Mouse (Mus musculus): ENCODE measurements around the gene Hoga1.
A peak's percentile ranks its signal among the peaks of the same experiment; 100 is the strongest.

Hoga1 gene

DNA sequence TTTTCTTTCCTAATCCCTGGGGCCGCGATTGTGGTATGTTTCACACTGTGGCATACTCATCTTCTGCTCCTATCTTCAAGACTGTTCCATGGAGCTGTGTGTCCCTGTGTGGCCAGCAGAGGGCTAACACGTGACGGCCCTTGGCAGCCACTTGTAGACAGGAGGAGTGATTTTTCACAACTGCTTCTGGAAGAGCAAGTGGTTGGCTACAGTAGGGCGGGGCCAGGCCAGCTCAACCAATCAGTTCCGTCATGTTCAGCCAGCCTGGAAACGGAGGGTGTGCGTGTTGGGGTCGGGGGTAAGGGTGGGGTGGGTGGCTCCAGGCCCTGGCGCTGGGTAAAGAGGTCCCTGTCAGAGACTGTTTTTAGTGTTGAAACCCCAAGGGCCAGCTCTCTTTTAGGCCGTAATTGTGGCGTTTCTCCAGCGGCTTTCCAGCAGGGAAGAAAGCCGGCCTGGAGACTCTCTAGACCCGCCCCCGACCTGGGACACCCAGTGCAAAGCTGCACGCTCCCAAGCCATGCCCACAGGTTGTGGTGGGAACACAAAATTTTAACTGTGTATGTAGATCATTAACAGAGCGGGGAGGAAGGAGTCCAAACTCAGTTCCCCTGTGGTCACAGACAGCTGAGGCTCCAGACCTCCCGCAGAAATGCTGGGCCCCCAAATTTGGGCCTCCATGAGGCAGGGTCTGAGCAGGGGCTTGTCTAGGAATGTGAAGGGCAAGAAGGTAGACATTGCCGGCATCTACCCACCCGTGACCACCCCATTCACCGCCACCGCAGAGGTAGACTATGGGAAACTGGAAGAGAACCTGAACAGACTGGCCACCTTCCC is at the start of gene Hoga1:
Hoga1 (plus strand) TSS at position 342 of the 834 bp plus-strand sequence.
- DNase-seq, result peak; percentile 94

DNA sequence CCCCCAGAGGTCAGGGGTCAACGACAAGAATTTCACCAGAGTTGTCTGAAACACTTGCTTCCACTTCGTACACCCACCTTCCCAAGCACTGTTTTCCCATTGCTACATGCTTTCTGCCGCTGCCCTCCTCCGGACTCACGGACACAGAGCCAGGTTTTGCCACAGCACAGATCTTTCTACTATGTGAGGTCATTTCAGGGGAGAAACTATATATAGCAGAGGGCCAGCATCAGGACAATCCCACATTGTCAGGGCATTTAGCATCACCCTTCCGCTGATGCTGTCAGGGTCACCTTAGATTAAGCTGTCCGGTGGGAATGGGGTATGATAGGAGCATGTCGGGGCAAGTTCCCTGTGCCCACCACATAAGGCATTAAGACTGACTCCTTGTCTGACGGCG is 48.3 kb upstream of the Hoga1 start:
- no peak for DNase-seq

DNA sequence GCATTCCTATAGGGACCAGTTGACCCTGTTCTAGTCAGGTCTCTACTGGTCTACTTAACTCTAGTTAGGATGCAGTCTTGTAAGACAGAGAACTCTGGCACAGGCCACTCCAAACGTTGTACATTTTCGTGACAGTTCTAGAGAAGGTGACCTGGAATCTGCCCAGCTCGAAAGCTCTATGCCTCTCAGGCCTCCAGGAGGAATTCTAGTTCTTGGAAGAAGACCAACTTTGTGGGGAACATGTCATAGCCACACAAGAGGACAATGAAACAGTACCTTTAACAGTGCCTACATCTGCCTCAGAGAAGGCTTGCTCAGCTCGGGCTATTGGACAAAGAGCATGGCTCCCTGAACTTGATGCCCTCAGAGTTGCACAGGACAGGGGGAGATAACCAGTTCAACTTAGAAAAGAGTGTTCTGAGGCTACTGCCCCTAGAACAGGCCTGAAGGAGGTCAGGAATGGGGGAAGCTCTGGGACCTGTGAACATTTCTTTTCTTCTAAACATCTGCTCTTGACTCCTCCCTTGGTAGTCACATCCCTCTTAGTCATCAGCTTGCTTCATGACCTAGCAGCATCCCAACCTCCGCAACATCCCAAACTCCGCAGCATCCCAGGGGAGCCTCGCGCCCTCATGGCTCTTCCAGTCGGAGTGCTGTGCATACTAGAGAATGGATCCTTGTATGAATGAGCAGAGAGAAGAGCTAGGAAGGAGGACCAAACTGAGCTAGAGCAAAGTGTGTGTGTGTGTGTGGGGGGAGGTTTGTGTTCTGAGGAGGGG is 46.5 kb upstream of the Hoga1 start:
- no peak for DNase-seq

DNA sequence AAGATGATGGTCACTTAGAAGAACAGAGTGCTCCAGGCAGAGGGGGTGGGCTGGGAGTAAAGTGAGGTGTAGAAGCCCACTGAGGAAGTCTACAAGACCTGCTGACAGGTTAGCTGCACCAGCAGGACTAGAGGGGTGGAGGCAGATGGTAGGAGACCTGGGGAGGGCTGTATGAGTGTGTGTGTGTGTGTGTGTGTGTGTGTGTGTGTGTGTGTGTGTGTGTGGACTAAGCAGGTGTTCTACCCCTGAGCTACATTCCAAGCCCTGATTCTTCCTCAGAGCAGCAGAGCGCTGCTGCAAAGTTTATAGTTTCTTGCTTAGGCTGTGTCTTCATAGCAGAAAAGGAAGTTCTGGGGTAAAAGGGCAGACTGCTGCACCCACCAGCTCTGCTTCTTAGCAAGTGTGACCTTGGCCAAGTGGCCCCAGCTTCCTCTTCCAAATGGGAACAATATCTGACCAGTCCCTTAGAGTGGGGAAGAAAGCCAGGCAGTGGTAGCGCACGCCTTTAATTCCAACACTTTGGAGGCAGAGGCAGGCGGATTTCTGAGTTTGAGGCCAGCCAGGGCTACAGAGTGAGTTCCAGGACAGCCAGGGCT is 45.6 kb upstream of the Hoga1 start:
- DNase-seq, result peak in 1 of 2 experiments; percentile 34

DNA sequence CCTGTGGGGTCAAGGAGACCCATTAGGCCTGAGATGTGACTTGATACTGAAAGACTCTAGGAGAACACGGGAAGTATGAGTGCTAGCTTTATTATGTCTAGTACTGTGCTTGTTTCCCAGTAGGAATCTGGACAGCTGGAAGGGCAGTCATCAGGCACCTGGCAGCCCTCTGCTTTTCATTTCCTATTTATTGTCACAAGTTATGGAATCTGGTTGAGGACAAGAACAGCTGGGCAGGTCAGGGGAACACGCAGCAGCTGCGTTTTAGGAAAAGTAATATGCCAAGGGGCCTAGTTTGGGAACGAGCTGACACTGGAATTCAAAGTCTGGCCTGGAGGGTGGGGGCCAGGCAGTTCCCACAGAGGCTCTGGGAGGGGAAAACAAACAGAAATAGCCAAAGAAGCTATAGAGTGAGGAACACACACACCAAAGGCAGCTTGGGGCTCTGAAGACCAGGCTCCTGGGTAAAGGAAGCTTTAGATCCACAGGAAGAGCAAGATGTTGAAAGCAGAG is 44.9 kb upstream of the Hoga1 start:
- no peak for DNase-seq

DNA sequence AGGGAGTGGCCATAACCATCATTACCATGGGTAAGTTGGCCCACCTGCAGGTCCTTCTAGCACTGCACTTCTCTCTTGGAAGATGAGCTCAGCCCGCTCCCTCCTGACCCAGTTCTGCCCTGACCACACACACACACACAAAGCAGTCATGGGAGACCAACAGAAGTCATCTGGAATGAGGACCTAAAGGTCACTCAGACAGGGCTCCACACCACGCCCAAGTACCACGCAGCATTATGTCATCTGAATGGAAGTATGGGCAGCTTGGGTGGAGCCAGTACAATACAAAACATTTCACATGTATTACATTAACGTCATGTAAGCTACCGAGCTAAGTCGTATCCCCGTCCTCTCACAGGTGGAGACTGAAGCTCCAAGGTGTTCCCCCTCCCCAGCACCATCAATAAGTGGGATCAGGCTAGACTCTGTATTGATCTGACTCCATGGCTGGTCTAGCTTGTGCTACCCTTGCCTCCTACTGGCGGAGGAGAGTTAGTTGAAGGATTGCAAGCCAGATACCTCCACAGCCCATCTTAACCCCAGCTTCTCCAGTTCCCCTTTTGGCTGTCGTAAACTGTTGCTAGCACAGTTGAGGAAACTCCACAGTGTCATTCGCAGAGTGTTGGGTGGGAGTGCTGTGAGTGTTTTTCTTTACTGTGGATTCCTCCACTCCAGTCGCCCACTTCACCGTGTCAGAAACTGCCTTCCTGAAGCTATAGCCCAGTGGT is 44.0 kb upstream of the Hoga1 start:
- DNase-seq, result no peak

DNA sequence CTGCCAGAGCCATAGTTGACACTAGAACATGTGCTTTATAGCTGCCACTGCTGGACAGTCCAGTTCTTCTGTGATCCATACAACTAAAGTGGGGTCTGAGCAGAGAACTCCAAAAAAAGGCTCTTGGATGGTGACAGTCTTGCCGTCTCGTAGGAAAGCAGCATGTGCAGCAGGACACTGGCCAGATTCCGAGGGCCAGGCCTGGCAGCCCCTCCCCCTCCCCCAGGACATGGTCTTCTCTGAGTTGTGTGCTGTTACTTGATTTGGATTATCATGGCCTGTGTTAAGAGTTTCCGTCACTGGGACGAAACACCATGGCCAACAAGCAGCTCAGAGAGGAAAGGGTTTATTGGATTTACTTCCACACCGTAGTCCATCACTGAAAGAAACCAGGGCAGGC is 41.2 kb upstream of the Hoga1 start:
- DNase-seq, result no peak

DNA sequence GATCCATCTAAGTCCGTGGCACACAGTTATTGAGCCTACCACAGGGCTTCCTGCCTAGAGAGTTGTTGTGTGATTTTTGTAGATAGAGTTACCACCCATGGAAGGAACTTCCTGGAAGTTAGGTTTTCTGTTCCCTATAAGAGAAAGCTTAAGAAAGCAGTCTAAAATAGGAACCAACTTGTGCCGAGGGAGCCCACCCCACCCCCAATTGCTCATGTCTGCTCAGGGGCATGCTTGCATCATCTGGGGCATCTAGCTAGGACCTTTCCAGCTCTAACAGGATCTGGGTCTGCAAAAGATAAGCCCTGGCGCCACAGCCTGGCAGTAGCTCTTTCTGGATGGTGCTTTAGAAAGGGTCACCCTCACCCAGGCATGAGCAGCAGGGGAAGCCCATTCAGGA is 39.8 kb upstream of the Hoga1 start:
- peak in 1 of 2 experiments; percentile 30 for DNase-seq

DNA sequence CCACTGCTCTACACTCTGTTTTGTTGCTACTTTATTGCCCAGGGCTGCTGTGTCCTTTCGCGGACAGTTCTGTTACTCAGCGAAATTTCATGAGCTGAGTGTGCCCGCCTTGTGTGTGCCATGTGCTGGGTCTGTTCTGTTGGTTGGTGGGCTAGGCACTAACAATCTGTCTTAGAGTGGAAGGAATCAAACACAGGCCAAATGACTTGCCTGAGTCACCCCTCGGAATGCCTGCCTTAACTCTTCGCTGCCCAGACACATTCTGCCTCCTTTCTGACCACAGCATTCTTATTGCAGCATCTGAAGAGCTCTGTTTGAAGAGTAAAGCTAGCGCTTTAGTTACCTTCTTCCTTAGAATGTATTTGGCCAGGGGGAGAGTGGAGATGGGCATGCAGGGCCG is 38.8 kb upstream of the Hoga1 start:
- DNase-seq, result no peak

DNA sequence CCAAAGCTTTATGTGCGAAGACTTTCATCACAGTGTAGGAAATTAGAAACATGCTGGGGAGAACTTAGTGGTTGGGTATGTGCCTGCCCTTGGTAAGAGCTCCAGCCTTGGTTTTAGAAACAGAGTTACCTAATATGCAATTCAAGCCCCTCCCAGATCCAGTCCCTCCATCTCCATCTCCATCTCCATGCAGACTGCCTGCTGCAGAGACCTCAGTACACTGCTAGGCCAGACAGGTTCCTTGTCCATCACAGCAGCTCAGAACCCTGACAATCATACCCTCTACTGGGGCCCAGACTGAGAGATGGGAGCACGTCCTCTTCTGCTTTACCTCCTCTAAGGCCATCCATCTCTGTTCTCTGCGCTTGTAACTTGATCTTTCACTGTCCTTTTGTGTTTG is 36.8 kb upstream of the Hoga1 start:
- no peak for DNase-seq

DNA sequence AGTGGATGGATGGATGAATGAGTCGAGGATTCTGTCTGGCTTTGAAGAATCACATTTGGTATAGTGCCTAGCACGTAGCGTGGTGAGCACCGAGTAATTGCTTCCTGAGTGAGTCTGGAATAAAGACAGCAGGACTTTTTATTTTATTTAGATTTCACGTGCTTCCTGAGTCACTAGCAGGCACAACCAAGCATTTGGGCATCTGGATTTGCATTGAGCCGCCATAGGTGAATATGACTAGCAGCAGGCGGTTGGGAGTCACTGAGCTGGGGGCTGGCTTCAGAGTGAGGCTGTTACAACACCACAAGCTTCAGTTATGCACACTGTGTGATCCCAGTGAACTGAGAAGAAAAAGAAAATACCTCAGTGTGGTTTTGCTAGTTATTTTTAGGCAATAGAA is 36.3 kb upstream of the Hoga1 start:
- DNase-seq, result no peak

DNA sequence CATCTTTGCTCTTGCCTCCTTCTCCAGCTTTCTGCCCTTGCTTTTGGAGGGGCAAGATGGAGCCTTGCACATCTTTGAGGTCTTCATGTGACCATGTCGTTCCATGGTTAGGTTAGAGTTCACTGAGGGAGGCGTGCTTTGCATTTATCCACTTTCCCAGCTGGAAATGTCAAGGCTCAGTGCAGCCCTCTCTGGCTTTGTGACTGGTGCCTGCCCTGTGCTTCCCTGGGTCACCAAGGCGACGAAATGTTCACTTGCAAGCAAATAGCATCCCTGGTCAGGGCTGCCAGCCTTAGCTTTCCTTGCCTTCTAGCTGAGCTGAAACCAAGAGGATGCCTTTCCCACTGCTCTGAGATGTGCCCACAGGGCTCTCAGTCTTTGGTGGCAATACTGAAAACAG is 35.0 kb upstream of the Hoga1 start:
- DNase-seq, result no peak

DNA sequence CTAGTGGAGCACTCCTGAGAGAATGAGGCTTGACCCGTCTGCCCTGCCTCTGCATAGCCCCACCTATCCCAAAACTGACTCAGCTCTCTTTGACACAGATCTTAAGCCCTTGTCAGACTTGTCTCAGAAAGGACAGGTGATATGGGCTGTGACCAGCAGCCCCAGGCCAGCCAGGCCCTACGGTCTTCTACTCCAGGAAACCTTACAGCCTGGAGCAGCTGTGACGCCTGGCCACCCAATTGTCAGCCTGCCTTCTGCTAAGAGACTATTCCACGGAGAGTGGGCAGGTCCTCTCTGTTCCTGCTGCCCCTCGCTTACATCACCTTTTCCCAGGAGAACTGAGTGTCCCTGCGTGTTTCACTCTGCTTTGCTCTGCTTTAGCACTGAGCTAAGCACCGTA is 34.3 kb upstream of the Hoga1 start:
- DNase-seq, result no peak

DNA sequence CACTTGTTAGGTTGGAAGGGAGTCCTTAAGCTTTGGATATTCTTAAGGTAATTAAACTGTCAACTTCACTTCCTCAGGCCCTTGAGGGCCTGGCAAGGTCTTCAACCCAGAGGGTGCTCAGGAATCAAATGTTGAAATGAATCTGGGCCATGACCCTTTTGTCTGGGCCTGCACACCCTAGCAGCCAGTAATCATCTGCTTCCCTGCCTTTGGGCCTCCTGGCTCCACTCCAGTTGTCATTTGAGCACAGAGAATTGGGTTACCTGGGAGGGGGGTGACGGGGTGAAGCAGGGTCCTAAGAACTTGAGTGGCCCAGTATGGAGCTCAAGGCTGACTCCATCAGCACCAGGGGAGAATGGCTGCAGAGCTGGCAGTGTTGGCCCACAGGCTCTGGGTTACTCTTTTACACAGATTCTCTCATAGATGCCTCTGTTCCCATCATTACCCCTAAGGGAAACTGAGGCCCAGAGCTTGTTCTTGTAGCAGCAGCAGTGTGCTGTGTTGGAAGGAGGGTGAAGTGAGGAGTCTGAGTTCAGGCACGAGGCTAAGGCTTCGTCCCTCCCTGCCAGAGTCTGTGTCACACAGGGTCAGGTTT is 31.1 kb upstream of the Hoga1 start:
- DNase-seq, result no peak

DNA sequence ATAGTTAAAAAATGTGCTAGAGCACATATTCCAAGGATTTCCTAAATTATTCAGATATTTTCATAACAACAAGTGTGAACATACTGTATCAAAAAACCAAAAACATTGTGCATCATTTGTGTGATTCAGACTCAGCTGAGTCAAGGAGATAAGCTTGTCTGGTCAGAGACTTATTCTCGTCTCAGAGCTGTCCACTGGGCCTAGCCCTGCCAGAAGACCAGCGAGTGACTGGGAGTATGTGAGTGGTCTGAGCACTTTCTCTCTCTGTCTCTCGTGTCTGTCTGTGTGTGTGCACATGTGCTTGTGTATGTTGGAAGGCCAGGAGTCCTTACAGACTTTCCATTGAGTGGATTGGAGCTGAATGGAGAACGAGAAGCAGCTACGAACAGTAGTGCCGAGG is 30.4 kb upstream of the Hoga1 start:
- DNase-seq, result no peak

DNA sequence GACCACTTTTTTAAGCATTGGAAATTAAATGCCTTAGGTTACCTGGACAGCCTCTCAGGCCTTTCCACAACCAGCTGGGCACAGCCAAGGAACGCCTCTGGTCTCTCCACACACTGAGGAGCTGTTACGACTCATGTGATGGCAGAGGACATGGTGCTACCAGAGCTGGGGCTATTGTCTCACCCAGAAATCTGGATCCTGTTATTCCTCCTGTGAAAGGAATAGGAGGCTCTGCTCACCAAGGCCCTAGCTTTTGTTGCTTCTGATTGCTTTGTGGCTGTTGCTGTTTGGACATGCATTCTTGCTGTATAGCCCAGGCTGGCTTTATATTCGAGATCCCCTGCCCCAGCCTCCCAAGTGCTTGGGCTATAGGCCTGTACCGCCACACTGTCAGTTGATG is 29.2 kb upstream of the Hoga1 start:
- no peak for DNase-seq

DNA sequence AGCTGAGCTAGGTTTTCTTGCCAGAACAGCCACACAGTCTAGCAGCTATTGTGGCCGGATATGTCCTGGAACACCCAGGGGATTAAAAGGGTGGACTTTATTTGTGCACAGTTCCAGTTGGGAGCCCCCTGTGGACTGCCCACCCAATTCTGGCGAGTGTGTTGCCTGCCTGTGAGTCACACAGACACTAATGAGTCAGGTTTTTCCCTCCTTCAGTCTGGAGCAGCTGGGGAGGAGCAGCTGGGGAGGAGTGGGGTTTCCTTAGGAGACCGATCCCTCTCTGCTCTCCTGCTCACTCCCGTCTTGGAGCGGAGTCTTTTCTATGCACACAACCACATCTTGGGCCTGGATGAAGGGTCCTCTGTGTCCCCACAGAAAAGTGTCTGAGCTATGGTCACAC is 28.6 kb upstream of the Hoga1 start:
- DNase-seq, result no peak

DNA sequence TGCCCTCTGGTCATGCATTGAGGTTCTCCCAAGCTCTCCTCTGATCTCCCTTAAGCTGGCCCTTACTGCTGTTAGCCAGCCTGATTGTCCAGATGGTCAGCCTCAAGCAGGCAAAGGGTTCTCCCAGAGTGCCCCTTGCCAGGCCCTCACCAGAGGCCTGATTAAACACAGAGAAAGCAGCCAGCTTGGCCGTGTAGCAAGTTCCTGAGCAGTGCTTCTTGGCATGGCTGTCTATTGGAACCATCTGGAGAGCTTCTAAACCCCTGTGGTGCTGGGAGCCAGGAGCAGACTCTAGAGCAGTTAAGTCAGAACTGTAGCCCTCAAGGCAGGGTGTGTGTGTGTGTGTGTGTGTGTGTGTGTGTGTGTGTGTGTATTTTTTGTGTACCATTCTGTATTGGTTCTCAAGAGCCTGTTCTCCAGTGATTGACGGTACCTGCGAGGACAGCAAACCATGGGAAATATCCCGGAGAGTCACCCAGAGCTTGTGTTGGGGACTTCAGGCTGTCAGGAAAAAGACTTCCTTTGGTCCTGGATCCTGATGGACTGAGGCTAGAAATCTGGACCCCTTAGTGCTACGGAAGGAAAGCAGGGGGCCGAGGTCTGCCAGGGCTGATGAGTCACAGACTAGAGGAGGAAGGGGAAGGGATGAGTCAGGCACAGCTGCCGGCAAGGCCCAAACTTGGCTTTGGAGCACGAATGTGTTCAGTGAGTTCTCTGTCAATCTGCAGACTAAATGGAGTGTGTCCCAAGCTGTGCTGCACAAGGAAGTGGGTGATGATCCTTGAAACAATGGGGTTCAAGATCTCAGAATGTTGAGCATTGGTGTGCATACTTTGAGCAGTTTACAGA is 27.8 kb upstream of the Hoga1 start:
- DNase-seq, result peak; percentile 42 to 61

DNA sequence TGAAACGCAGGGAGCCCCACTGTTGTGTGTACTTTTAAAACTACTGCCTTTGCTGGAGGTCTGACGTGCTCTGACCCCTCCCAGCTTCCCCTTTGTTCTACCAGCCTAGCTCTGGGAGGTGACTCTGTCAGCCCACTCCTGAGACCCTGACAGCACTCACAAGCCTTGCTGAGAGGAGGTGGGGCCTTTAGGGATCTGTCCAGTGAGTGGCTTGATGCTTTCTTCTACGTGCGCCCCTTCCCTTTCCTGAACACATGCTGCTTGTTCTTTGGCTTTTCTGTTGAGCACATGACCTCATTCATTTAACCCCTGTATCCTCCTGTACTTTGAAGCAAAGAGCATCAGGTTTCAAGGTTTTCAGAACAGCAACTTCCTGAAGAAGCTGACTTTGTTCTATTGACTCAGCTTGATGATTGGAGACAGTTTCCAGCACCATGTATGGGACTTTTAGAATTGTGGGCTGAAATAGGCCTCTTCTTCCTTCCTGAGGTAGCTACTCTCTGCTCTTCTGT is 26.3 kb upstream of the Hoga1 start:
- DNase-seq, result no peak

DNA sequence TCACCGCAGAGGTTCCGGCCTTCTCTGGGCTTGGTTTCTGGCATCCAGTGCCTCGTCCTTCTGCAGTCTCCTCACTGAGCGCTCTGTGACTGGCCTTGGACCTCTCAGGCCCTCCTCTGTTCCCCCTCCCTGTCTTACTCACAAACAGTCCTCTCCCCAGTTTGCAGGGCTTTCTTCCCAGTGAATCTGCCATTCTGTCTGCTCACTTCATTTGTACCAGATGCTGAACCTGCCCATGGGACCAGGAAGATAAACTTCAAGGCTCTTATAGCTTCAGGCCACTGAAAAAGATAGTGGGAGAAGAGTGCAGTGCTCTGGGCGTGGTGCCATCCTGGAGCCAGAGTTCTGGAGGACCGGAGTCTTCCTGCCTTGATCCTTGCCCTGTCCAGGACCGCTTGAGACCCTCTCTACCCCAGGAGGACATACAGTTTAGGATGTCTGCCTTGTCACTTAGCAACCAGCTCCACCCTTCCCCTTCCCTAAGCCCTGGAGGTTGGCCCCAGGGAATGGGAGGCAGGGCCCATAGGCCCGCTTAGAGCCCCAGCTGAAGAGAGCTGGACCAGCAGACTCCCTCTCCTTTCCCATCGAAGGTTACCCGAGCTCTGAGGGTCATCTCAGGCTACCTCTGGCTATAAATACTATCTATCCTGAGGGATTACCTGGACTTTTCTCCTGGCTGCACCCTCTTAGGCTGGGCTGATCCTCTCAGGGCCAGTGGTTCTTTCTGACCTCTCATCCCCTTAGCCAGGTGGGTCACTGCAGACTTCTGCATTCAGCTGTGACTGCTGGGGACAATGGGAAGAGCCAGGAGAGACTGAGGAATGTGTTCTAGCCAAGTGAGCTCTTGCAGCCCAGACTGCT is 23.5 kb upstream of the Hoga1 start:
- DNase-seq, result no peak

DNA sequence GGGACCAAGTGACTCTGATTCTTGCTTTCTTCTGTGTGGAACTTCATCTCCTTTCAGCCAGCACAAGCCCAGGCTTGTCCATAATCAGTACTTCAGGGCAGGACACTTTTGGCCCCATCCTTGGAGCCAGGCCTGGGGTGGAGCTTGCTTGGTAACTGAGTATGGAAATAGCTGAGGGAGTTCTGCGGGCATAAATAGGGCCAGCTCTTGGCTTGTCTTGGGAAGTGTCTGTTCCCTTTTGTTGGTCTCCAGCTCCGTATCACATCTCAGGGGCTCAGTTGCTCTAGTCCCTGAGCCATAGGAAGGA is 22.9 kb upstream of the Hoga1 start:
- DNase-seq, result no peak
